Mouse (Mus musculus): ENCODE data around the gene Cfap99.

- TF ChIP-seq FLI1 (IDR thresholded peaks at IDR 0.05; ENCODE audit: low read length) (no peak), GATA1 (IDR thresholded peaks at IDR 0.05; ENCODE audit: borderline replicate concordance, low read length) (no peak)
These were observed 11.7 kb upstream of the Cfap99 start for GRCm38 (mm10) chr5:34276746-34277145.
